Mouse (Mus musculus): ENCODE measurements around the gene Ackr3.

Ackr3 gene

GRCm38 (mm10) chr1:90231591-90232490, 28.1 kb downstream of the Ackr3 start:
- DNase-seq, result no peak

GRCm38 (mm10) chr1:90232491-90232885, 28.7 kb downstream of the Ackr3 start:
- peak; percentile 46 to 72 for DNase-seq

- DNase-seq, result peak in 1 of 2 experiments; percentile 29
Observed at GRCm38 (mm10) chr1:90234620-90235054, 30.9 kb downstream of the Ackr3 start.

DNA sequence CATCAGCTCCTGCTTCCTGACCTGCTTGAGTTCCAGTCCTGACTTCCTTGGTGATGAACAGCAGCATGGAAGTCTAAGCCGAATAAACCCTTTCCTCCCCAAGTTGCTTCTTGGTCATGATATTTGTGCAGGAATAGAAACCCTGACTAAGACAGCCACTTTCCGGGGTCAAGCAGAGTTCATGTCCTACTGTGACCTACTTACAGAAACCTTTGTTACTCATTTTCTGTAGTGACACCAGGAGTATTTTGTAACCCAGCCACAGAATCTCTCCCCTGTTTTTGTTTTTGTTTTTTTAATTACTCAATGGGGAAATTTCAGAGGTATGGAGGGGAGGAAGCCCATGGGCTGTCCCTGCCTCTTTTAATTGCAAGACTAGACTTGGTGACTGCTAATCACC, 32.9 kb downstream of the Ackr3 start:
- peak in 1 of 2 experiments; percentile 44 for DNase-seq

GRCm38 (mm10) chr1:90238095-90238888, 34.5 kb downstream of the Ackr3 start:
- no peak for DNase-seq

GRCm38 (mm10) chr1:90239336-90240225, 35.8 kb downstream of the Ackr3 start:
- DNase-seq, result no peak

DNA sequence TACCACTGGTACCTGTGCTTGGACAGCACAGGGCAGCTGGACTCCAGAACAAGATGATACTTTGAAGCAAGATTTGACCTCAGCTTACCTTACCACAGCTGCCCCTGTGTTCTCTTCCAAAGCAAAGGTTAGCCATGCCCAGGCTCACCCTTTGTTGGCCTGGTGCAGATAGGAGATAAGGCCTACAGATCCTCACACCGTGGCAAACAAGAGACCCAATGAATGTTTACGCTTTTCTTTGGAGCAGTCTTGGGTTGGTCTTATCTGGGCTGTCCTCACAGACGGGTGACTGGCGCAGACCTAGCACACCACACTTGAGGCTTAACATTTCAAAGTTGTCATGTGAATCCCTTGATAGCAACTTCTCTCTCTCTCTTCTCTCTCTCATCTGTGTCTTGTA, 36.5 kb downstream of the Ackr3 start:
- no peak for DNase-seq

GRCm38 (mm10) chr1:90242444-90242989, 38.7 kb downstream of the Ackr3 start:
- no peak for DNase-seq

GRCm38 (mm10) chr1:90244537-90244936, 40.8 kb downstream of the Ackr3 start:
- no peak for DNase-seq

DNA sequence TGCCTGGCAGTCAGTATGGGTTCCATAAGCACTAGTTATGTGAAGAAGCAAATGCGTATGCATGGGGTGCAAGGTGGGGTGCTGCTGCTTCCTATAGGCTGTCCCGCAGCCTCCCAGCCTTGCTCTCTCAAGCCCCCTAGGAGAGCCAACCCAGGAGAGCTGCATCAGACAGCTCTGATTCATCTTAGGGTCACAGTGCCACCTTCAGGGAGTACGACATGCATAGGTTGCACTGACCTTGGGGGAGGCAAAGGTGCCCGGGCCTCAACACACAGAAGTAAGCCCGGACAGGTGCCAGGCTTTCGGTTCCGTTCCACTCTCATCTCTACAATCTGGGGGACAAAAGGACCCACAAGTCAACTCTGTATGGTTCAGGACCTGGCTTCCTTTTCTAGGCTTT, 41.8 kb downstream of the Ackr3 start:
- peak in 1 of 2 experiments; percentile 43 for DNase-seq

DNA sequence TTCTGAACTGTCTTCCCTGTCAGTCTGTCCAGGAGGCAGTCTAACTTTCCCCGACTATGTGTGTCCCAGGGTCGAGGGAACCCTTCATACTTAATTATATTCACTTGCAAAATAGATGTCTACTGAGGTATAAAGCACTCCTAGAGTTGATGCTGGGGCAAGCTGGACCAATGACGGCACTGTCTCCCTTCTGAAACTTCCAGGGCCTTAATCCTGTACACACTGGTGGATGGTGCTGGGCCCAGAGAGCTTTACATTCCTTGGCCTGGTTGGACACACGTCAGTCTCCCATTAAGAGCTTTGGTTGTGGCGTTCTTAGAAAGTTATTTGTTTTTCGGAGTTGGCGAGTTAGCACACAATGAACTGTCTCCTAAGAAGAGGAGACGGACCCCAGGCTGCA, 42.3 kb downstream of the Ackr3 start:
- no peak for DNase-seq

GRCm38 (mm10) chr1:90246800-90247199, 43.0 kb downstream of the Ackr3 start:
- DNase-seq, result no peak

GRCm38 (mm10) chr1:90247234-90247633, 43.5 kb downstream of the Ackr3 start:
- DNase-seq, result no peak

DNA sequence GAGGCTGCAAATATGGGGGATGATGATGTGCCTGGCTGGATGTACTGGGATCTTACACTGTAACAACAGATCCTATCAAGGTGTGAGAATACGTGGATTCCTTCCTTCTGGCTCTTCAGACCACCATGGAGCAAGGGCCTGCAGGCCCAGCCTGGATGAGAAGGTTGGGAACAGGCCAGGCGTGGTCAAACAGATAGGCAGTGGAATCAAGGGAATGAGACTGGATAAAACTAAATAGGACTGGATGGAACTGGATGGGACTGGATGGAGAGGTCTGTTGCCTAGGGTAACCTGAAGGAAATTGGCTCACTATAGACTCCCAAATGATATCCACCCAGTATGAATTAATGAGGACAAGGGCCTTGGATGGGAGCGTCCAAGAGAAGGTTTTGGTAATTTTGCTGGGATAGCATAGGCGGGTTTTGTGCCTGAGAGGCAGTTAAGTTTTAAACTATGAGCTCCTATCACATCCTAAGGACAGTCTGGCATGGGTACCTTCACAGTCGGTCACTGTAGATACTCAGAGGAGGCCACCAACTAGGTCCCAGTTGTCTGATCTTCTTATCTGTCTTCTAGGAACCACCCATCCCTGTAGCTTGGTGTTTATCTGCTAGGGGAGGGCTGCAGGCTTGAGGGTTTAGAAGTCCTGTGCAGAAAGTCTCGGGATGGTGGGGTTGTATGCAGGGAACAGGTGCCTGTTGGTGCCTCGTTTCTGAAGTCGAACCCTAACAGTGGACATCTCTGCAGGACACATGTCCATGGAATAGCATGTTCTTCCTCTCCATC, 44.2 kb downstream of the Ackr3 start:
- DNase-seq, result no peak

DNA sequence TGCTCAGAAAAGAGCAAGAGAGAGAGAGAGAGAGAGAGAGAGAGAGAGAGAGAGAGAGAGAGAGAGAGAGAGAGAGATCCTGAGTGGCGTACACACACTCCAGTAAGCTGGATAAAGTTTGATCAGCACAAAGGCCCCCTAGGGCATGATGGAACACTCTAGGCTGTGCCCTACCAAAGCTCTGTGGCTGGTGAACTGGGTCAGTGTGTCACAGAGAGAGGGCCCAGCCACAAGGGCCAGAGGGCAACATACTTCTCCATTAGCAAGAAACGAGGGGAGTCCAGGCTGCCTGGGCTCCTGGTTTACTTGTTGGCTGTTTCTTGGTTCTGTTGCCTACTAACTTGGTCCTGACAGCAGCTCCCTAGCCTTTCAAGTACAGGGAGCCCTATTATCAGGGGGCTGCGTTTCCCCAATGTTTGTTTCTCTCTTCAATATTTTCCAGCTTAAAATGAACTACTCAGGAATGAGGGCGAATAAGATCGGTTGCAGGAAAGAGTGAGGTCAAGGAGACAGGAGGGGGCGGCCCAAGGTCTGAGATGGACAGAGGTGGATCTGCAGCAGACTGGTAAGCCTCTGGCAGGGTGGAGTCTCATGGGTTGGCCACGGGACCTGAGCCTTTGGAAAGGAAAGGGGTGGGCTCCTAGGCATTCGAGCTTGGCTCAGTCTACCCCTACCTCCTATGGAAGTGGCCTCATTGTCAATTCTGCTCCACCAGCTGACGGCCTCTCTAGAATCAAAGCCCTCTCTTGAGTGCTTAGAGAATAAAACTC, 45.4 kb downstream of the Ackr3 start:
- peak in 1 of 2 experiments; percentile 19 for DNase-seq

DNA sequence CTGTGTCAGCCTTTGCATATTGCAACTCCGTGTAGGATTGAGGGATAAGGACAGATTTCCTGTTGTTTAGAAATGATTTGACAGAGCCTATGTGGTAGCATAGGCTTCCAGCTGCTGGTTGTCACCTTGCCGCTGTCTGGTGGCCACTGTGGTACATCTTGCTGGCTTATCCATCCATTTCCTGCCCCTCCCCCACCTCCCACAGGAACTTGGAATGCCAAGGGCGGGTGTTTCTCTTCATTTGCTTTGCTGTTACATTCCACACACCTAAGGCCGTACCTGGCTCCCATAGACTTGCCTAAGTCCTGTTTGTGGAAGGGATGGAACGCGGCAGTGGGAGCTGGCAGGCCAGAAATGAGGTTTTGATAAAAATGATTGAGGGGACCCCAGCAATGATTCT, 46.6 kb downstream of the Ackr3 start:
- DNase-seq, result peak in 1 of 2 experiments; percentile 23

- no peak for DNase-seq
Observed at GRCm38 (mm10) chr1:90251156-90251555, 47.4 kb downstream of the Ackr3 start.

- DNase-seq, result no peak
Observed at GRCm38 (mm10) chr1:90253465-90253864, 49.7 kb downstream of the Ackr3 start.

- no peak for DNase-seq
Observed at GRCm38 (mm10) chr1:90258253-90258887, 54.6 kb downstream of the Ackr3 start.

Data from kidney, postnatal 36 days (tissue).